Mouse (Mus musculus) layer of hippocampus, adult 18-20 months (tissue): ENCODE measurements at regions not wholly inside any gene's neighbourhood (a gene's known extent, or its start where the extent isn't known, plus 50 kb on each side); places are given as distances from the start of the nearest gene placed in this dataset.

Source experiments
- DNase-seq, 2 experiments: peaks; one replicate each; pipeline ENCODE4 v3.0.0; 2022; ENCODE audit warnings: low spot score in 2 of 2

DNA sequence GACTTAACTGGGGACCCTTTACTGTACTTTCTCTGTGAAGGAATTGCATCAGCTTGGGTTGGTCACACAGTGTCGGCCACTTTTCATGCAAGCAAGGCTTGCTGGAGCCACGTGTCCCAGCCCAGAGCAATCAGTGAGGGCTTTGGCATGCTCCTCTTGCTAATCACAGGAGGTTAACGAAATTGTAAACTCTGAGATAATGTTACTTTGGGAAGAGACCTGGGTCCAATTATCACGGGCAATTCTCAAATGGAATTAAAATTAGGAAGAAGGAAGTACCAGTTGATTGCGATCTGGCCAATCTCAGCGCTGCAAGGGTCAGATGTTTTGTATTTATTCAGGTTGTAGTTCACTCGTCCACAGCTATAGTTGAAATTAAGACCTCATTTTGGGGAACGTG, 153.2 kb downstream of the Dusp6 start:
- DNase-seq: no peak

- DNase-seq: no peak
Observed at GRCm38 (mm10) chr10:99416896-99417479, 154.0 kb downstream of the Dusp6 start.

DNA sequence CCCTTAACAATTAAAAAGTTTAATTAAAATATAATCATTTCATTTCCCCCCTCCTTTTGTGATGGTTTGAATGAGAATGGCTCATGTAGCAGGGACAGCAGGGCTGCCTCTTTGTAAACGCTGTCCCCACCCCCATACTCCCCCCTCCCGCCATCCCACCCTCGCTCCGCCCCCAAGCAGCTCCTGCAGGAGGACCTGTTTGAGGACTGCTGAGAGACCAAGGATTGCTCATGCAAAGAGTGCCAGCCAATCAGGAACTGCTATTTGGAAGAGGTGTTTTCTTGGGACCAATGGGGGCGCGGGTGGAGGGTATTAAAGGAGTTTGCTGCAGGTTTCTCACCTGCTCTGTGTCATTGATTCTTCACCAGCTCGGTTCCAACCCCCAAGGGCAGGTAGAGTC, 154.6 kb downstream of the Dusp6 start:
- DNase-seq: no peak

DNA sequence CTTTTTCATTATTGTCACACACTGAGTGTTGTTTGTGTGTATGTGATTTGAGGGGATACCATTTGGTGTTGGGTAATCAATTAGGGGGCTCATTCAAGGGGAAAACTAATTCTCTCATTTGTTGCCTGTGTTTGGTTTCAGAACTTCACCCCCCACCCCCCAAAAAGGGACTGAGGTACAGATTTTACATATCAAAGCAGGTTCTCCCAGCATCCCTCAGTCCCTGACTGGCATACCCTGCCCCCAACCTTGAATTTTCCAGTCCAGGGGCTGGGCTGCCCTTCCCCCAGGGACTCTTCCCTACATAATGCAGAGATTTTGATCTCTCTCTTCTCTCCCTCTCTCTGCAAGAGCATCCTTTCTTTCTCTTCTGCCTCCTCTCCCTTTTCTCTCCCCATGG, 155.5 kb downstream of the Dusp6 start:
- DNase-seq: no peak

- DNase-seq: no peak
Observed at GRCm38 (mm10) chr10:99419532-99419931, 156.5 kb downstream of the Dusp6 start.

DNA sequence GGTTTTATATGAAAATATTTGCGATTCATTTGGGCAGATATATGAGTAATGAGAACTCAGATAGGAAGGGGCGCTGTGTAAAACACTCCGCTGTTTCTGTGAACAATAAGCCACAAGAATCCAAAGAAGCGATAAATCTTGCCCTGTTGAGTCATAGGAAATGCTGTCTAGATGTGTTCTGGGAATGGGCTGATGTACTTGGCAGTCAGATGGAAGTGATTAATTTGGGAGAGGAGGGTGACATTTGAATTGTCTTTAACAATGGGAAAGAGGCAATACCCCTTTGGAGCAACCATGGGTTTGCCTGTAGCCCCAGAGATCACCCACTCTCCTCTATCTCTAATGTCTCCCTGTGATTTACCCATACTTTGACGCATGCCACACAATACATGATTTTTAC, 160.4 kb downstream of the Dusp6 start:
- no peak for DNase-seq

GRCm38 (mm10) chr10:99425265-99425664, 162.2 kb downstream of the Dusp6 start:
- DNase-seq: no peak

GRCm38 (mm10) chr10:99430175-99430574, 167.1 kb downstream of the Dusp6 start:
- no peak for DNase-seq

GRCm38 (mm10) chr10:99430669-99431561, 167.9 kb downstream of the Dusp6 start:
- no peak for DNase-seq

- no peak for DNase-seq
Observed at GRCm38 (mm10) chr10:99437060-99437459, 174.0 kb downstream of the Dusp6 start.

DNA sequence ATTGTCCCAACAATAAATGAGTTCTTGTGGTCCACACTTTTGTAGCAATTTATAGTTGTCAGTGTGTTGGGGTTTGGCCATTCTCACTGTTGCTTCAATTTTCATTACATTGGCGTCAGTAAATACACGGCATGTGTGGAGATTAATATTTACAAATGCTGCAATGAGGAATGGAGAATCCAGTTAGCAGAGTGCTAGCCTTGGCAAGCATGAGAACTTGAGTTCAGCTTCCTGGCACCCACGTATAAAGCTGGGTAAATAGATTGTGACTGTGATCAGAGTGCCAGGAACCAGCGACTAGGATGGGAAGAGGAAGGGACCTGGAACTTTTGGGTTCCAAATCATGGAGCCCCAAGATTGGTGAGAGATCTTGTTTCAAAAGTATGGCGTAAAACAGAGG, 177.1 kb downstream of the Dusp6 start:
- no peak for DNase-seq

GRCm38 (mm10) chr10:99441014-99441413, 178.0 kb downstream of the Dusp6 start:
- DNase-seq: peak in 1 of 2 experiments; percentile 19

- no peak for DNase-seq
Observed at GRCm38 (mm10) chr10:99441931-99442330, 178.9 kb downstream of the Dusp6 start.

GRCm38 (mm10) chr10:99443453-99444170, 180.6 kb downstream of the Dusp6 start:
- no peak for DNase-seq

GRCm38 (mm10) chr10:99450714-99451625, 187.9 kb downstream of the Dusp6 start:
- DNase-seq: no peak

DNA sequence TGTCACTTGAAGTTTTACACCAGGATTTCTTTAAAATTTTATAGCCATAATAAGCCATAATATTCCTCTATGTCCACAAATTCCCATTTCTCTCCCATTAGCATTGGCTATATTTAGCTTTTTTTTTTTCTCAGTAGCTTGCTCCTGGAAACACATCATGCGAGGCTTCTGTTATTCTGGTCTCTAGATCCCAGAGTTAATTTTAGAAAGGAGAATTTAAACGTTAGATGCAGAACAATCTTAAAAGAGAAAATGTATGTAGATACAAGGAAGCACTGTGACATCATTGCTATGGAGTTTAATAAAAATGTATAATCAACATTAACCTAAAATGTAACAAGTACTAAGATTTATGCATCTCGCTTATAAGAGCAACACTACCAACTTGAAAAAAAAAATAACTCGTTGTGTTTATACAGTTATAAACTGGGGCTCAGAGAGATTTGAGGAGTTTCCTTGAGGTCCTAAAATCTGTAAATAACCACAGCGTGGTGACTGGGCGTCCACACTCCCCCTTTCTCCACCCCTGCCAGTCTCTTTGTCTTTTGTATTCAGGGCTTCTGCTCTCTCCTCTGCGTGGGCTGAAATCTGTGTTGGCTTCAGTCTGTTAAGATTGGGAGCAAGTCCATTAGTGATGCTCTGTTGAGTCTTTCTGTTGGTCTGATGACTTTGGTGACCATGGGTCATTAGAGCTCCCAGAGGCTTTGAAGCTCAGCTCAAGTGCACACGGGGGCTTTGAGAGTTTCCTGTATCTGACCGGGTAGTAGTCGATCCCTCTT, 188.8 kb downstream of the Dusp6 start:
- no peak for DNase-seq

DNA sequence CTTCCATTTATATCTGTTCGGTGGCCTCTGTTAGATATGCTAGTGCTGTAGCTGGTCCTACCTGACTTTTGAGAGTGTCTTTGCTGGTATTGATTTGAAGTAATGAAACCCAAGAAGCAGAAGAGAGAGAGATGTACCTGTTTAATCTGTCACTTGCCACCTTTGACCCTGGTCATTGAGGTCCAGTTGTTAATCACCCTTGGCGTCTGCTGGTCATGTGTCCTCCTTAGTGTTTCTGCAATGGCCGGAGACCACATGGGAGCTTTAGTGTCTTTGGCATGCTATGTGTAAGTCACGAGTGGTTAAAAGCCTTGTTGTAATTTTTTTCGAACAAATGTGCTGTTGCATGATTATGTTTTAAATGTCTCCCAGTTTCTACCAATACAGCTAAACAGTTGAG, 193.1 kb downstream of the Dusp6 start:
- no peak for DNase-seq

- no peak for DNase-seq
Observed at GRCm38 (mm10) chr10:99458047-99458446, 195.0 kb downstream of the Dusp6 start.

DNA sequence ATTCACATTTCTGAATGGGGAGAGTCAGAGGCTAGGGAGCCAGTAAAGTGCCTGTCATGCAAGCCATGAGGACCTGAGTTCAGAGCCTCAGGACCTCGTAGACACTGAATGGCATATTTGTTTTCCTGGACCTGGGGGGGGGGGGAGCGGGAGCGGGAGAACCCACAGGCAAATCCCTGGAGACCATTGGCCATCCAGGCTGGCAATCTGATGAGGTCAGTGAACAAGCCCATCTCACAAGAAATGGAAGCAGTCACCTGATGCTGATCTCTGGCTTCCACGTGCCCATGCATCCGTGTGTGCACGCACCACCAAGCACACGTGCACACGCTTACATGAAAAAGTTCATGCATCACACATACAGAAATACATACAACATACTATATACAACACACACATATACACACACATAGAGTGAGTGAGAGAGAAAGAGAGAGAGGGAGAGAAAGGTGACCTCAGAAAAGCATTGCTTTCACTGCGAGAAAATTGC, 196.2 kb downstream of the Dusp6 start:
- no peak for DNase-seq

DNA sequence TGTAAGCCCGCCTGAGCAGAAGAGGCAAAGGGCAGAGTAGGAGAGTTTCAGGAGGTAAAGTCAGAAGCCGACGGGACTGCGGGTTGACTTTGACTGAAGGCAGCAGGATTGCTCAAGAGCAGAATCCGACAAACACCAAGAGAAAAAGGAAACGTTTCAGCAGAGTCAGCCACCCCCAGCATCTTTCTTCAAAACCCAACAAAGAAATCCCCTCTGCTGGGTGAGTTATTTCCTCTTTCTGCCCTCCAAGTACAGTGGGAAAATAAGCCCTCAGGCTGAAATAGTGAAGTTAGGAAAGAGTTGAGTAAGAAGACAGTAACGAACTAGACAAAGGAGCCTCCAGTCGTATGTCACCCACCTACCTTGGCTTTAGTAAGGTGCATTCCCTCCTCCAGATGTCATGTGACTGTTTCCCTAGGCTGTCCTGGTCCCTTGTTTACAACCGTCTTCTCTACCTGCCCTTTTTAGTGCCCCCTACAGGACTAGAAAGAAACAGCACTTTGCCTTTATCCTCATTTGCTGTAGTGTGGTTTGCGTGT, 196.9 kb downstream of the Dusp6 start:
- DNase-seq: no peak
